Mouse (Mus musculus): Measurements from ENCODE around the gene Gsc. TPM values are rescaled to one million over a fixed set of nuclear protein-coding genes. Genes with fewer than 3 reads are reported as not detected.
A peak's percentile ranks its signal among the peaks of the same experiment; 100 is the strongest.

Gsc gene
- polyA plus RNA-seq, 1 experiment, result not detected

- TF ChIP-seq CTCF (IDR thresholded peaks at IDR 0.05; ENCODE audit: extremely low read depth, insufficient read length, insufficient replicate concordance, low read depth, low read length) (no peak), POLR2A (IDR thresholded peaks at IDR 0.05; ENCODE audit: low read depth, low read length) (no peak)
- Histone ChIP-seq H3K4me3 (ENCODE audit: low read depth, low read length) (no peak overlapping the region), H3K27ac (ENCODE audit: insufficient read depth, low read depth, low read length) (no peak overlapping the region), H3K4me1 (ENCODE audit: control insufficient read depth, insufficient read depth, insufficient read length, low read length) (0 out of 2 replicates have a peak, but pooled peaks cover 2% of the 10 kb centered on the region), H3K36me3 (ENCODE audit: control insufficient read depth, insufficient read depth, low read length) (no peaks in the 10 kb centered on the region), H3K27me3 (ENCODE audit: control insufficient read depth, insufficient read depth, low read length) (0 out of 2 replicates have a peak, but pooled peaks cover 2% of the 10 kb centered on the region)
- 46% methylated on average over 20 of the region's 20 CpGs for WGBS
Measured at GRCm38 (mm10) chr12:104433951-104434735, 39.0 kb downstream of the Gsc start.

DNA sequence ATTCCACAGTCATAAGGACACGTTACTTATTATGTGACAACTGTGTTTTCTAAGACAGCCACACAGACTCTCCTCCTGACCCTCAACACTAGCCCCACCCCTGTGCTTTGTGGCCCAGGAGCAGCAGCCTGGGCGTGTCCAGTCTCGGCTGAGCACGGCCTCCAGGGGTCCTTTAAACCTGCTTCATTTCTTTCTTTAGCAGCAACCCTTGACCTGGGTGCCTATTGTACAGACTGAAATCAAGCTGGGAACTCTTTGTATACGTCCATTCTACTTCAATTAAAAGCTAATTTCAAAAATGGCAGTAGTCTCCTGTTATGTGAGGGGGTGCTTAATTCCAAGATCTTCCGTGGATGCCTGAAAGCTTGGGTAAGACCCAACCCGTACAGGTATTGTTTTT is 39.9 kb downstream of the Gsc start:
- WGBS, result 16% methylated on average over 7 of the region's 7 CpGs

GRCm38 (mm10) chr12:104431359-104431758 is 41.8 kb downstream of the Gsc start:
- Histone ChIP-seq H3K27me3 (ENCODE audit: control insufficient read depth, insufficient read depth, low read length) (0 out of 2 replicates have a peak, but pooled peaks cover 2% of the 10 kb centered on the region), H3K36me3 (ENCODE audit: control insufficient read depth, insufficient read depth, low read length) (no peaks in the 10 kb centered on the region), H3K4me3 (ENCODE audit: low read depth, low read length) (no peak overlapping the region), H3K4me1 (ENCODE audit: control insufficient read depth, insufficient read depth, insufficient read length, low read length) (0 out of 2 replicates have a peak, but pooled peaks cover 2% of the 10 kb centered on the region), H3K27ac (ENCODE audit: insufficient read depth, low read depth, low read length) (no peak overlapping the region)
- 75% methylated on average over 10 of the region's 10 CpGs for WGBS
- TF ChIP-seq CTCF (IDR thresholded peaks at IDR 0.05; ENCODE audit: extremely low read depth, insufficient read length, insufficient replicate concordance, low read depth, low read length) (no peak), POLR2A (IDR thresholded peaks at IDR 0.05; ENCODE audit: low read depth, low read length) (no peak)

More for the DNA sequence above, 39.9 kb downstream of the Gsc start:
- no peak for TF ChIP-seq CTCF (IDR thresholded peaks at IDR 0.05; ENCODE audit: extremely low read depth, insufficient read length, insufficient replicate concordance, low read depth, low read length)
- no peak for TF ChIP-seq POLR2A (IDR thresholded peaks at IDR 0.05; ENCODE audit: low read depth, low read length)
- H3K27ac ChIP-seq (ENCODE audit: insufficient read depth, low read depth, low read length), result no peak overlapping the region
- H3K4me3 ChIP-seq (ENCODE audit: low read depth, low read length), result no peak overlapping the region
- 0 out of 2 replicates have a peak, but pooled peaks cover 2% of the 10 kb centered on the region for H3K27me3 ChIP-seq (ENCODE audit: control insufficient read depth, insufficient read depth, low read length)
- H3K36me3 ChIP-seq (ENCODE audit: control insufficient read depth, insufficient read depth, low read length), result no peaks in the 10 kb centered on the region
- 0 out of 2 replicates have a peak, but pooled peaks cover 2% of the 10 kb centered on the region for H3K4me1 ChIP-seq (ENCODE audit: control insufficient read depth, insufficient read depth, insufficient read length, low read length)

- no peaks in the 10 kb centered on the region for H3K4me1 ChIP-seq (ENCODE audit: control insufficient read depth, insufficient read depth, insufficient read length, low read length)
- 6% methylated on average over 7 of the region's 7 CpGs for WGBS
- no peaks in the 10 kb centered on the region for H3K36me3 ChIP-seq (ENCODE audit: control insufficient read depth, insufficient read depth, low read length)
- H3K27ac ChIP-seq (ENCODE audit: insufficient read depth, low read depth, low read length), result no peak overlapping the region
- no peak overlapping the region for H3K4me3 ChIP-seq (ENCODE audit: low read depth, low read length)
- TF ChIP-seq CTCF (IDR thresholded peaks at IDR 0.05; ENCODE audit: extremely low read depth, insufficient read length, insufficient replicate concordance, low read depth, low read length), result peak; percentile 82; the same call in 1 of the 2 replicates
- no peak for TF ChIP-seq POLR2A (IDR thresholded peaks at IDR 0.05; ENCODE audit: low read depth, low read length)
- 0 out of 2 replicates have a peak, but pooled peaks cover 2% of the 10 kb centered on the region for H3K27me3 ChIP-seq (ENCODE audit: control insufficient read depth, insufficient read depth, low read length)
Measured at GRCm38 (mm10) chr12:104426915-104427314, 46.2 kb downstream of the Gsc start.

- Histone ChIP-seq H3K27me3 (ENCODE audit: control insufficient read depth, insufficient read depth, low read length) (0 out of 2 replicates have a peak, but pooled peaks cover 2% of the 10 kb centered on the region), H3K36me3 (ENCODE audit: control insufficient read depth, insufficient read depth, low read length) (no peaks in the 10 kb centered on the region), H3K4me3 (ENCODE audit: low read depth, low read length) (no peak overlapping the region), H3K4me1 (ENCODE audit: control insufficient read depth, insufficient read depth, insufficient read length, low read length) (no peaks in the 10 kb centered on the region), H3K27ac (ENCODE audit: insufficient read depth, low read depth, low read length) (no peak overlapping the region)
- no peak for TF ChIP-seq POLR2A (IDR thresholded peaks at IDR 0.05; ENCODE audit: low read depth, low read length)
- TF ChIP-seq CTCF (IDR thresholded peaks at IDR 0.05; ENCODE audit: extremely low read depth, insufficient read length, insufficient replicate concordance, low read depth, low read length), result no peak
- WGBS, result 75% methylated on average over 3 of the region's 3 CpGs
Measured at GRCm38 (mm10) chr12:104425591-104425990, 47.5 kb downstream of the Gsc start.

- 54% methylated on average over 11 of the region's 11 CpGs for WGBS
- Histone ChIP-seq H3K27ac (ENCODE audit: insufficient read depth, low read depth, low read length) (no peak overlapping the region), H3K27me3 (ENCODE audit: control insufficient read depth, insufficient read depth, low read length) (no peaks in the 10 kb centered on the region), H3K36me3 (ENCODE audit: control insufficient read depth, insufficient read depth, low read length) (no peaks in the 10 kb centered on the region), H3K4me1 (ENCODE audit: control insufficient read depth, insufficient read depth, insufficient read length, low read length) (no peaks in the 10 kb centered on the region), H3K4me3 (ENCODE audit: low read depth, low read length) (no peak overlapping the region)
- TF ChIP-seq POLR2A (IDR thresholded peaks at IDR 0.05; ENCODE audit: low read depth, low read length) (no peak), CTCF (IDR thresholded peaks at IDR 0.05; ENCODE audit: extremely low read depth, insufficient read length, insufficient replicate concordance, low read depth, low read length) (no peak)
Measured at GRCm38 (mm10) chr12:104422615-104423392, 50.3 kb downstream of the Gsc start.

Other genes with a start within 250 kb of the Gsc start
- gene Serpina3g, start 237.1 kb downstream of the Gsc start, polyA plus RNA-seq (2012; rRNA removed), result 7.4 and 17.5 TPM in 2 replicates
- 0.13 TPM in 1 of 2 replicates, not detected in the other for gene Serpina3i, start 210.2 kb downstream of the Gsc start, polyA plus RNA-seq (2012; rRNA removed)
- gene Serpina3j, start 158.8 kb downstream of the Gsc start, polyA plus RNA-seq (2012; rRNA removed), result not detected in 2 replicates
- not detected in 2 replicates for gene Serpina3k, start 134.8 kb downstream of the Gsc start, polyA plus RNA-seq (2012; rRNA removed)
- gene Serpina3m, start 134.8 kb downstream of the Gsc start, polyA plus RNA-seq (2012; rRNA removed), result not detected in 2 replicates
- gene Serpina3n, start 66.6 kb downstream of the Gsc start, polyA plus RNA-seq (2012; rRNA removed), result 7.0 and 12.6 TPM in 2 replicates